Comparison of ENCODE assay signal across 19 mouse cellular contexts in the genomic region with DNA sequence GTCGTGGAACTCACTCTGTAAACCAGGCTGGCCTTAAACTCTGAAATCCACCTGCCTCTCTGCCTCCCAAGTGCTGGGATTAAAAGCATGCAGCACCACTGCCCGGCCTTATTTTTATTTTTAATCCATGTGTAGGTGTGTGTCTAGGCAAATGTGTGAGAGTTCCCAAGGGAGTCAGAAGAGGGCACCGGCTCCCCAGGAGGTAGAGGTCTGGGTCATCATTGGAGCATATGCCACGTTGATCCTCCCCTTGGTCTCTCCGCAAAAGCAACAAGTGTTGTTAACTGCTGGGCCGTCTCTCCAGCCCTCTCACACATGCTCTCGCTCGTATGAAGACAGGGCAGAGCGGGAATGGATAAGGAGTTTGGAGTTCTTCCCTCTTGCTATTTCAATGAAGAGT. TPM values are rescaled to one million over a fixed set of nuclear protein-coding genes. Genes with fewer than 3 reads are reported as not detected.
DNase-seq lines count a peak whose midpoint lies in the region; ATAC-seq and TF ChIP-seq lines count a peak whose summit lies in the region.
"Had no signal": no experiment of that assay in that cellular context is flagged by ENCODE, and none has a peak within 500 bp of the region (broad histone marks: within the 10 kb centered on the region; RNA-seq: fewer than 3 reads in every experiment).

No protein-coding gene starts in this region.

- WGBS in liver, adult 2 months: 81% methylated on average over 9 of the region's 9 CpGs
- 77% methylated on average over 9 of the region's 9 CpGs for WGBS in liver, postnatal 0 days (ENCODE audit: insufficient replicate concordance)

- no peak overlapping the region for H3K4me3 ChIP-seq in liver, adult 2 months (ENCODE audit: insufficient read depth, low read depth, low read length)
- H3K4me3 ChIP-seq in liver, postnatal 0 days (ENCODE audit: low read depth, low read length): no peak overlapping the region
- peak overlapping the region; percentile 38 for H3K4me3 ChIP-seq in ES-Bruce4 (ENCODE audit: low read depth, low read length)
- H3K4me3 ChIP-seq: forebrain, embryonic 13.5 days; gastrocnemius, adult 2 months; hindbrain, embryonic 12.5 days; midbrain, embryonic 13.5 days had no signal

- ATAC-seq in liver, postnatal 0 days: no peak
- ATAC-seq: forebrain, embryonic 13.5 days; intestine, postnatal 0 days; midbrain, embryonic 13.5 days had no signal

- no peaks in the 10 kb centered on the region for H3K79me2 ChIP-seq in liver, adult 2 months (ENCODE audit: control insufficient read depth, insufficient read depth, low read length)

- H3K27me3 ChIP-seq in liver, adult 2 months (ENCODE audit: control insufficient read depth, insufficient read depth, low read length): no peaks in the 10 kb centered on the region
- H3K27me3 ChIP-seq in liver, postnatal 0 days (ENCODE audit: insufficient read depth, low read length): no peaks in the 10 kb centered on the region
- no peaks in the 10 kb centered on the region for H3K27me3 ChIP-seq in ES-Bruce4 (ENCODE audit: control insufficient read depth, insufficient read depth, low read length, poor library complexity, severe bottlenecking)
- H3K27me3 ChIP-seq: forebrain, embryonic 13.5 days; hindbrain, embryonic 12.5 days; midbrain, embryonic 13.5 days had no signal

- H3K9me3 ChIP-seq in liver, postnatal 0 days (ENCODE audit: low read length): no peaks in the 10 kb centered on the region
- H3K9me3 ChIP-seq in ES-Bruce4 (replicated peaks; ENCODE audit: control insufficient read depth, insufficient read depth, low read length, poor library complexity, severe bottlenecking): no peaks in the 10 kb centered on the region
- H3K9me3 ChIP-seq: forebrain, embryonic 13.5 days; hindbrain, embryonic 12.5 days; midbrain, embryonic 13.5 days had no signal

- no peaks in the 10 kb centered on the region for H3K36me3 ChIP-seq in liver, adult 2 months (ENCODE audit: control insufficient read depth, insufficient read depth, low read length)
- no peaks in the 10 kb centered on the region for H3K36me3 ChIP-seq in liver, postnatal 0 days (replicated peaks; ENCODE audit: insufficient read depth, low read length)
- no peaks in the 10 kb centered on the region for H3K36me3 ChIP-seq in ES-Bruce4 (ENCODE audit: control insufficient read depth, insufficient read depth, low read length, poor library complexity, severe bottlenecking)
- H3K36me3 ChIP-seq: hindbrain, embryonic 12.5 days; midbrain, embryonic 13.5 days had no signal

- DNase-seq in adrenal gland, adult (ENCODE audit: inconsistent age in 2 of 2, low spot score in 1 of 2): peak; percentile 36 to 54
- DNase-seq in adrenal gland, postnatal 14 days: no peak
- DNase-seq in liver, adult 2 months (ENCODE audit: extremely low read depth, low read depth, low spot score): no peak
- DNase-seq in liver, postnatal 0 days: no peak
- DNase-seq in ZHBTc4 (ENCODE audit: low read depth, low spot score): peak; percentile 44
- no peak for DNase-seq in frontal cortex, postnatal 36 days (ENCODE audit: low spot score in 2 of 2)
- DNase-seq: cerebellum, adult 9-10 months; gastrocnemius, adult 2 months; layer of hippocampus, postnatal 36 days; lung, postnatal 10 days; thymus, postnatal 25 days had no signal

- H3K4me1 ChIP-seq in liver, adult 2 months (ENCODE audit: control insufficient read depth, insufficient read depth, low read length): no peaks in the 10 kb centered on the region
- no peaks in the 10 kb centered on the region for H3K4me1 ChIP-seq in liver, postnatal 0 days (ENCODE audit: insufficient read depth)
- H3K4me1 ChIP-seq in ES-Bruce4 (ENCODE audit: control insufficient read depth, insufficient read depth, low read length): peaks cover 2% of the 10 kb centered on the region
- H3K4me1 ChIP-seq: forebrain, embryonic 13.5 days; hindbrain, embryonic 12.5 days; midbrain, embryonic 13.5 days had no signal

- H3K4me2 ChIP-seq in liver, postnatal 0 days (ENCODE audit: low read depth, low read length): no peak overlapping the region
- H3K4me2 ChIP-seq: forebrain, embryonic 13.5 days; hindbrain, embryonic 12.5 days; midbrain, embryonic 13.5 days had no signal

- no peak for TF ChIP-seq POLR2A in liver, adult 2 months (IDR thresholded peaks at IDR 0.05; ENCODE audit: extremely low read depth, insufficient read depth, low read length)
- TF ChIP-seq POLR2A in ES-Bruce4 (IDR thresholded peaks at IDR 0.05; ENCODE audit: insufficient read depth, low read length): peak; percentile 9

- TF ChIP-seq CTCF in liver, adult 2 months (IDR thresholded peaks at IDR 0.05; ENCODE audit: low read depth, low read length): peak; percentile 9; the same call in 1 of the 2 replicates
- no peak for TF ChIP-seq CTCF in liver, postnatal 0 days (IDR thresholded peaks at IDR 0.05; ENCODE audit: low read depth)
- no peak for TF ChIP-seq CTCF in ES-Bruce4 (IDR thresholded peaks at IDR 0.05; ENCODE audit: low read depth, low read length)

- H3K9ac ChIP-seq in liver, adult 2 months (ENCODE audit: low read depth, low read length): no peak overlapping the region
- H3K9ac ChIP-seq in liver, postnatal 0 days (replicated peaks): no peak overlapping the region
- H3K9ac ChIP-seq in ES-Bruce4 (ENCODE audit: low read depth, poor library complexity, severe bottlenecking): peak overlapping the region; percentile 49
- H3K9ac ChIP-seq: forebrain, embryonic 13.5 days; hindbrain, embryonic 12.5 days; midbrain, embryonic 13.5 days had no signal

- TF ChIP-seq EP300 in liver, postnatal 0 days (IDR thresholded peaks at IDR 0.05; ENCODE audit: low read depth): no peak
- TF ChIP-seq EP300 in ES-Bruce4 (IDR thresholded peaks at IDR 0.05; ENCODE audit: insufficient read depth, low read depth, low read length): no peak

- no peak overlapping the region for H3K27ac ChIP-seq in liver, adult 2 months (replicated peaks; ENCODE audit: insufficient read depth, low read depth, low read length)
- no peak overlapping the region for H3K27ac ChIP-seq in liver, postnatal 0 days (ENCODE audit: low read depth)
- peak overlapping the region; percentile 86 for H3K27ac ChIP-seq in ES-Bruce4 (ENCODE audit: insufficient read depth, low read length)
- H3K27ac ChIP-seq: forebrain, embryonic 13.5 days; gastrocnemius, adult 2 months; hindbrain, embryonic 12.5 days; kidney, postnatal 0 days; midbrain, embryonic 13.5 days had no signal

RNA-seq across cellular contexts. Expression of gene Nupr1l, which starts 10.4 kb away (rescaled TPM):
- total RNA-seq in adrenal gland, postnatal 14 days (2021): 4.3 and 5.9 TPM in 2 replicates
- total RNA-seq in liver, adult 2 months (2014; rRNA removed): 0.54 and 2.2 TPM in 2 replicates
- 1.2 and 2.2 TPM in 2 replicates for polyA plus RNA-seq in liver, adult 2 months (2012; rRNA removed)
- polyA plus RNA-seq in liver, postnatal 0 days (2015; fragmentation: Nextera tagmentation; extraction: Ambion mirVana): 1.4 TPM in 2 replicates
- polyA plus RNA-seq in ES-Bruce4 (2011; ENCODE audit: insufficient read depth, insufficient read length, low read depth, missing spikeins): 1.3 and 4.3 TPM in 2 replicates
- total RNA-seq: gastrocnemius, adult 2 months had no signal

RNA-seq across cellular contexts. Expression of gene Phkg1, which starts 20.4 kb away (rescaled TPM):
- total RNA-seq in adrenal gland, postnatal 14 days (2021): 1.2 and 1.7 TPM in 2 replicates
- 0.13 and 0.28 TPM in 2 replicates for total RNA-seq in liver, adult 2 months (2014; rRNA removed)
- polyA plus RNA-seq in liver, adult 2 months (2012; rRNA removed): 0.07 and 0.15 TPM in 2 replicates
- 0.08 and 0.20 TPM in 2 replicates for polyA plus RNA-seq in liver, postnatal 0 days (2015; fragmentation: Nextera tagmentation; extraction: Ambion mirVana)
- 5.4 and 6.1 TPM in 2 replicates for polyA plus RNA-seq in ES-Bruce4 (2011; ENCODE audit: insufficient read depth, insufficient read length, low read depth, missing spikeins)
- total RNA-seq: megakaryocyte, adult 5-6 weeks; monocyte, adult 5-6 weeks had no signal
- polyA plus RNA-seq: intestine, postnatal 0 days had no signal

RNA-seq across cellular contexts. Expression of gene Vkorc1l1, which starts 23.0 kb away (rescaled TPM):
- total RNA-seq in adrenal gland, postnatal 14 days (2021): 30.1 and 31.2 TPM in 2 replicates
- total RNA-seq in liver, adult 2 months (2014; rRNA removed): 20.3 and 24.3 TPM in 2 replicates
- 14.4 and 14.6 TPM in 2 replicates for polyA plus RNA-seq in liver, adult 2 months (2012; rRNA removed)
- 17.5 and 18.2 TPM in 2 replicates for polyA plus RNA-seq in liver, postnatal 0 days (2015; fragmentation: Nextera tagmentation; extraction: Ambion mirVana)
- 72.6 and 73.3 TPM in 2 replicates for polyA plus RNA-seq in ES-Bruce4 (2011; ENCODE audit: insufficient read depth, insufficient read length, low read depth, missing spikeins)

RNA-seq across cellular contexts. Expression of gene Zbed5, which starts 23.2 kb away (rescaled TPM):
- 1.6 and 1.7 TPM in 2 replicates for total RNA-seq in adrenal gland, postnatal 14 days (2021)
- total RNA-seq in liver, adult 2 months (2014; rRNA removed): 5.1 and 5.8 TPM in 2 replicates
- polyA plus RNA-seq in liver, adult 2 months (2012; rRNA removed): 0.62 TPM in 2 replicates
- 3.3 and 3.7 TPM in 2 replicates for polyA plus RNA-seq in liver, postnatal 0 days (2015; fragmentation: Nextera tagmentation; extraction: Ambion mirVana)
- polyA plus RNA-seq in ES-Bruce4 (2011; ENCODE audit: insufficient read depth, insufficient read length, low read depth, missing spikeins): 12.9 and 13.1 TPM in 2 replicates
- total RNA-seq: megakaryocyte, adult 5-6 weeks; monocyte, adult 5-6 weeks had no signal

RNA-seq across cellular contexts. Expression of gene Chchd2, which starts 31.5 kb away (rescaled TPM):
- total RNA-seq in adrenal gland, postnatal 14 days (2021): 932 and 939 TPM in 2 replicates
- total RNA-seq in liver, adult 2 months (2014; rRNA removed): 1,393 and 1,612 TPM in 2 replicates
- polyA plus RNA-seq in liver, adult 2 months (2012; rRNA removed): 1,062 and 1,287 TPM in 2 replicates
- polyA plus RNA-seq in liver, postnatal 0 days (2015; fragmentation: Nextera tagmentation; extraction: Ambion mirVana): 955 and 988 TPM in 2 replicates
- polyA plus RNA-seq in ES-Bruce4 (2011; ENCODE audit: insufficient read depth, insufficient read length, low read depth, missing spikeins): 337 and 340 TPM in 2 replicates

Comparison
In these comparisons a context has a peak if more than half of its experiments do, and no peak if none do; other contexts are left out.
1. DNase-seq: peak in adrenal gland, adult (2 of 2) and ZHBTc4 (single experiment); none in adrenal gland, postnatal 14 days (single experiment), liver, adult 2 months (single experiment), liver, postnatal 0 days (single experiment) and frontal cortex, postnatal 36 days (0 of 2).